Mouse (Mus musculus): ENCODE measurements around the gene Nrxn2. TPM values are rescaled to one million over a fixed set of nuclear protein-coding genes. Genes with fewer than 3 reads are reported as not detected.

Nrxn2 gene
- polyA plus RNA-seq, 1 experiment: 0.01 TPM

- Histone ChIP-seq H3K36me3 (ENCODE audit: control insufficient read depth, insufficient read depth) (no peaks in the 10 kb centered on the region), H3K79me2 (ENCODE audit: control insufficient read depth, insufficient read depth) (no peaks in the 10 kb centered on the region), H3K4me3 (no peak overlapping the region), H3K27me3 (ENCODE audit: control insufficient read depth, insufficient read depth, insufficient read length) (peaks cover 87% of the 10 kb centered on the region), H3ac (ENCODE audit: control insufficient read depth, insufficient read length) (no peak overlapping the region), H3K4me2 (ENCODE audit: low read depth) (no peak overlapping the region)
- TF ChIP-seq MYOG (IDR thresholded peaks at IDR 0.05; ENCODE audit: control insufficient read depth in 1 of 3, insufficient read depth in 1 of 3, insufficient read length in 2 of 3, low read depth in 2 of 3) (no peak), TCF12 (IDR thresholded peaks at IDR 0.05; ENCODE audit: insufficient read depth, poor library complexity, severe bottlenecking) (no peak), REST (IDR thresholded peaks at IDR 0.05; ENCODE audit: insufficient read depth, insufficient read length) (no peak), POLR2A (IDR thresholded peaks at IDR 0.05; ENCODE audit: insufficient read length, low read depth) (no peak), CEBPB (IDR thresholded peaks at IDR 0.05; ENCODE audit: insufficient read depth, poor library complexity, severe bottlenecking) (no peak), SRF (IDR thresholded peaks at IDR 0.05; ENCODE audit: control insufficient read depth, insufficient read length, low read depth) (no peak), E2F4 (IDR thresholded peaks at IDR 0.05; ENCODE audit: insufficient read depth) (no peak), POLR2AphosphoS2 (IDR thresholded peaks at IDR 0.05; ENCODE audit: insufficient read length, low read depth) (no peak), MYOD1 (IDR thresholded peaks at IDR 0.05; ENCODE audit: control insufficient read depth in 1 of 3, insufficient read length in 2 of 3, low read depth in 2 of 3) (no peak), TCF3 (IDR thresholded peaks at IDR 0.05; ENCODE audit: insufficient read length, low read depth) (no peak), MAX (IDR thresholded peaks at IDR 0.05; ENCODE audit: low read depth) (no peak)
These were observed 1.4 kb upstream of the Nrxn2 start for GRCm38 (mm10) chr19:6416894-6417761.

DNA sequence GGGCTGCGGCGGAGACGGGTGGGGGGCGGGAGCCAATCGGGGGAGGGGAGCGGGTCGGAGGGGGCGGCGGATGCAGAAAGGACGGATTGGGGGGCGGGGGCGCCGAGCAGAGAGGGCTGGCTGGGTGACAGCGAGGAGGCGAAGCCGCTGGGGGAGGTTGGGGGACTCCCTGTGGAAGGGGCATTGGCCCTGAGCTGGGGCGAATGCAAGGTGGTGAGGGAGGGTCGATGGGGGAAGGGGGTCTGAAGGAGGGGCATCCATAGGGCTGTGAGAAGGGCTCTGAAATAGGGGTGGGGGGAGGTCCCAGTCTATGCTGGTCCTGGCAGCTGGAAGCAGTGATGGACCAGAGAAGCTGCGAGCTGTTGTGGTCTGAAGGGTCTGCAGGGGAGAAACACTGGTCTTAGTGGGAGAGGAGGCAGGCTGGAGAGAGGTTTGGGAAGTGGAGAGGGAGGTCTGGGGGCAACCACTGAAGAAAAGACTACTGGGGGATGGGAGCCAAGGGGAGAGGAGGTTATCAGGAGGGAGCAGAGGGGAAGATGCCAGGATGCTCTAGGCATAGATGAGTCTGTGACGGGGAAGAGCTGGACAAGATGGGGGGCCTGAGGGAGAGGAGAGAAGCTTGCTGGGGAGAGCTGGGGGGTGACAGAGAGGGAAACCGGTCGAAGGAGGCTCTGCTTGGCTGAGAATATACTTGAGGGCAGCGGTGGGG, 607 bp downstream of the Nrxn2 start:
- TF ChIP-seq CEBPB (IDR thresholded peaks at IDR 0.05; ENCODE audit: insufficient read depth, poor library complexity, severe bottlenecking) (no peak), MYOD1 (IDR thresholded peaks at IDR 0.05; ENCODE audit: control insufficient read depth in 1 of 3, insufficient read length in 2 of 3, low read depth in 2 of 3) (no peak), REST (IDR thresholded peaks at IDR 0.05; ENCODE audit: insufficient read depth, insufficient read length) (no peak), SRF (IDR thresholded peaks at IDR 0.05; ENCODE audit: control insufficient read depth, insufficient read length, low read depth) (no peak), MAX (IDR thresholded peaks at IDR 0.05; ENCODE audit: low read depth) (no peak), E2F4 (IDR thresholded peaks at IDR 0.05; ENCODE audit: insufficient read depth) (no peak), USF1 (IDR thresholded peaks at IDR 0.05; ENCODE audit: low read depth) (no peak), POLR2A (IDR thresholded peaks at IDR 0.05; ENCODE audit: insufficient read length, low read depth) (no peak), MYOG (IDR thresholded peaks at IDR 0.05; ENCODE audit: control insufficient read depth in 1 of 3, insufficient read depth in 1 of 3, insufficient read length in 2 of 3, low read depth in 2 of 3) (no peak), TCF12 (IDR thresholded peaks at IDR 0.05; ENCODE audit: insufficient read depth, poor library complexity, severe bottlenecking) (no peak), TCF3 (IDR thresholded peaks at IDR 0.05; ENCODE audit: insufficient read length, low read depth) (no peak)
- Histone ChIP-seq H3K4me2 (ENCODE audit: low read depth) (no peak overlapping the region), H3ac (ENCODE audit: control insufficient read depth, insufficient read length) (no peak overlapping the region), H3K79me2 (ENCODE audit: control insufficient read depth, insufficient read depth) (no peaks in the 10 kb centered on the region), H3K36me3 (ENCODE audit: control insufficient read depth, insufficient read depth) (no peaks in the 10 kb centered on the region), H3K27me3 (ENCODE audit: control insufficient read depth, insufficient read depth, insufficient read length) (peaks cover 84% of the 10 kb centered on the region), H3K4me3 (no peak overlapping the region)

DNA sequence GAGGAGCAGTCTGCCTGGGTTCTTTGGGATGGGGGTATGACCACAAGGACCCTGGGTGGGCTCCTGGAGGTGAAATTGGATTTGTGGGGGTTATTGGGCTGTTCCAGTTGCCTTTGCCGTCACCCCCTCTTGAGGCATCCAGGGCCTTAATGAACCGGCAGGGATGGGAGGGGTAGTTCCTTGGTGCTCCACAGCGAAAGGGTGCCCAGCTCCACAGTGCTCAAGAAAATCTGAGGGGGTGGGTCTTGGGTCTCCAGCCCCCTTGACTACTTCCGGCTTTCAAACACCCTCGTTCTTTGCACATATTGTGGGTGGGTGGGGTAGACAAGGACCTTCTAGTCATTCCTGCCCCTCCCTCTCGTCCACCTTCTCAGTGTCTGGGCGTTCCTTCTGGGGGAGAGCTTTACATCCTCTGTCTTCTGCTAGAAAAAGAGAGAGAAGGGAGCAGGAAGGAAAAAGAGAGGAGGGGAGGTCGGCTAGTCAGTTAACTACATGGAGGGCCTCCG, 1.3 kb downstream of the Nrxn2 start:
- H3ac ChIP-seq (ENCODE audit: control insufficient read depth, insufficient read length): no peak overlapping the region
- no peak overlapping the region for H3K4me3 ChIP-seq
- H3K36me3 ChIP-seq (ENCODE audit: control insufficient read depth, insufficient read depth): no peaks in the 10 kb centered on the region
- H3K79me2 ChIP-seq (ENCODE audit: control insufficient read depth, insufficient read depth): no peaks in the 10 kb centered on the region
- no peak overlapping the region for H3K4me2 ChIP-seq (ENCODE audit: low read depth)
- no peak for TF ChIP-seq E2F4 (IDR thresholded peaks at IDR 0.05; ENCODE audit: insufficient read depth)
- no peak for TF ChIP-seq SRF (IDR thresholded peaks at IDR 0.05; ENCODE audit: control insufficient read depth, insufficient read length, low read depth)
- no peak for TF ChIP-seq POLR2A (IDR thresholded peaks at IDR 0.05; ENCODE audit: insufficient read length, low read depth)
- no peak for TF ChIP-seq TCF3 (IDR thresholded peaks at IDR 0.05; ENCODE audit: insufficient read length, low read depth)
- no peak for TF ChIP-seq MYOG (IDR thresholded peaks at IDR 0.05; ENCODE audit: control insufficient read depth in 1 of 3, insufficient read depth in 1 of 3, insufficient read length in 2 of 3, low read depth in 2 of 3)
- no peak for TF ChIP-seq TCF12 (IDR thresholded peaks at IDR 0.05; ENCODE audit: insufficient read depth, poor library complexity, severe bottlenecking)
- TF ChIP-seq MYOD1 (IDR thresholded peaks at IDR 0.05; ENCODE audit: control insufficient read depth in 1 of 3, insufficient read length in 2 of 3, low read depth in 2 of 3): no peak
- no peak for TF ChIP-seq USF1 (IDR thresholded peaks at IDR 0.05; ENCODE audit: low read depth)
- peaks cover 84% of the 10 kb centered on the region for H3K27me3 ChIP-seq (ENCODE audit: control insufficient read depth, insufficient read depth, insufficient read length)

DNA sequence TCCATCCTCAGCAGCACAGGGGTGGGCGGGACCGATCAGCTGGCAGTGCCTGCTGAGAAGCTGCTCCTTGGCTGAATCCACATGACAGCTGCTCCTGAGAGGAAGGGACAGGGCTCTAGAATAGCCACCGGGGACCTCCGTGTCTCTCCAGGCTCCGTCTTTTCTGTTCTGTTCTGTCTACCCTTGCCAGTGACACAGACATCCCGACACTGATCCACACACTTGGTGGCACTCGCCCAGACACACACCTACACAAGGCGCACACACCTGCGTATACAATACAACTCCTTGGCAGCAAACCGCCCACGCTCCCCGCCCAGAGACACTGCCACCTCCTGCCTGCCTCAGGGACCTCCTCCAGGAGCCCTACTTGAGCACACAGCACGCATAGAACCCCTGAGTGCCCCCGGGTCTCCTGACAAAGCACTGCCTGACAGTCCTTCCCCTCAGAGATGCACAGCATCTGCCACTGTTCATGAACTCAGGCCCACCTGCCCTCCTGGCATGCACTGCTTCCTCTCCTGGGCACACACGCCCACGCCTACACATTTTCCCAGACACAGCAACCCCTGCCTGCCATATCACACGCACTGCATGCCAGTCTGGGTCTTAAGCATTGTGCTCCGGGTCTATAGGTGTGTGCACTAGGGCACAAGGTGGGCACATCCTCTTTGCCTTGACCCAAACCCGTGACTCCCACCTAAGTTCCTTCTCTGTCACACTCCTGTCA, 2.1 kb downstream of the Nrxn2 start:
- Histone ChIP-seq H3K4me2 (ENCODE audit: low read depth) (no peak overlapping the region), H3K4me3 (no peak overlapping the region), H3K79me2 (ENCODE audit: control insufficient read depth, insufficient read depth) (no peaks in the 10 kb centered on the region), H3K36me3 (ENCODE audit: control insufficient read depth, insufficient read depth) (no peaks in the 10 kb centered on the region), H3K27me3 (ENCODE audit: control insufficient read depth, insufficient read depth, insufficient read length) (peaks cover 78% of the 10 kb centered on the region), H3ac (ENCODE audit: control insufficient read depth, insufficient read length) (no peak overlapping the region)
- TF ChIP-seq USF1 (IDR thresholded peaks at IDR 0.05; ENCODE audit: low read depth) (no peak), MYOG (IDR thresholded peaks at IDR 0.05; ENCODE audit: control insufficient read depth in 1 of 3, insufficient read depth in 1 of 3, insufficient read length in 2 of 3, low read depth in 2 of 3) (peak in 1 of 3 experiments; percentile 32), MYOD1 (IDR thresholded peaks at IDR 0.05; ENCODE audit: control insufficient read depth in 1 of 3, insufficient read length in 2 of 3, low read depth in 2 of 3) (peak in 1 of 3 experiments; percentile 44)
